Mouse (Mus musculus): ENCODE results near the gene Pla2g4b. TPM values are rescaled to one million over a fixed set of nuclear protein-coding genes. Genes with fewer than 3 reads are reported as not detected.

Pla2g4b gene
- polyA plus RNA-seq, 1 experiment from 2014 or later, result 2.6 TPM

Small RNAs within 50 kb of the gene (microRNA-seq; reads per million reads assigned to microRNA genes)
- gene Mir7665, result not detected

Other genes starting within 250 kb of the Pla2g4b start
- 31.5 and 31.9 TPM in 2 replicates for gene Rpap1, start 245.9 kb upstream of the Pla2g4b start, polyA plus RNA-seq (2015; fragmentation: Nextera tagmentation; extraction: Ambion mirVana)
- gene Tyro3, start 235.7 kb upstream of the Pla2g4b start, polyA plus RNA-seq (2015; fragmentation: Nextera tagmentation; extraction: Ambion mirVana), result 27.3 and 28.5 TPM in 2 replicates
- gene Mga, start 136.2 kb upstream of the Pla2g4b start, polyA plus RNA-seq (2015; fragmentation: Nextera tagmentation; extraction: Ambion mirVana), result 34.0 and 39.3 TPM in 2 replicates
- 5.5 and 5.7 TPM in 2 replicates for gene Mapkbp1, start 60.7 kb upstream of the Pla2g4b start, polyA plus RNA-seq (2015; fragmentation: Nextera tagmentation; extraction: Ambion mirVana)
- 20.4 and 24.3 TPM in 2 replicates for gene Jmjd7, start 5.9 kb upstream of the Pla2g4b start, polyA plus RNA-seq (2015; fragmentation: Nextera tagmentation; extraction: Ambion mirVana)
- gene Gm28042, start 5.9 kb upstream of the Pla2g4b start, polyA plus RNA-seq (2015; fragmentation: Nextera tagmentation; extraction: Ambion mirVana), result 5.2 and 5.4 TPM in 2 replicates
- 22.9 and 23.7 TPM in 2 replicates for gene Ehd4, start 121.2 kb downstream of the Pla2g4b start, polyA plus RNA-seq (2015; fragmentation: Nextera tagmentation; extraction: Ambion mirVana)
- gene Pla2g4e, start 211.9 kb downstream of the Pla2g4b start, polyA plus RNA-seq (2015; fragmentation: Nextera tagmentation; extraction: Ambion mirVana), result 0.07 TPM in 2 replicates